Mouse (Mus musculus): ENCODE results near the gene Wnt7b.

DNA sequence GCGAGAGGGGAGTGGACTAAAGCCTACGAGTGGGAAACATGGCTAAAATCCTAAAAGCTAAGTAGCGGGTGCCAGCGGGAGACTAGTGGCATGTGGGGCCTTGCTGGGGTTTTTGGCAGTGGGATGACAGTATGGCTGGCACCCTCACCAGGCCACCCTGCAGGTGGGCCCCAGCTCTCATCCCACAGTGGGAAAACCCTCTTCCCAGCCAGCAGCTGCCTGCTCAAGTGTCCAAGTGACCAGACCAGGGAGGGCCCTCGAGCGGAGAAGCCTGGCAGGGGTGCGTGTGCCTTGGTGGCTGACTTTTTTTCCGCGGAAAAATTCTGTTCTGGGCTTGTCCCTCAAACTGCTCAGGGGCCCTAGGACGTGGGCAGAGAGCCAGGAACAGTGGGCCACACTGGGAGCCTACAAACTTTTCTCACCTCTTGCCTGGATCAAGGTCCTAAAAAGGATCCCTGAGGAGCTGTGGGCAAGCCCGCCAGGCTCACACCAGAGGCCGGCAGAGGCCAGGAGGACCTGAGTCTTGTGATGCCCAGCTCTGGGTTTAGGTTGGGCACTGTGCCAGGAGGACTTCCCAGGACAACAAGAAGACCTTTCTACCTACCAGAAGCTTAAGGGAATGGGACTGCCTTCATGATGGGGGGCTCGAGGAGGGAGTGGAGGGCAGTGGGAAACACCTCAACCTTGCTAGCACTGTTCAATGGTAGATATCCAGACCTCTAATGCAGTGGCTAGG is 18.1 kb downstream of the Wnt7b start:
- no peak for TF ChIP-seq CTCF (IDR thresholded peaks at IDR 0.05; ENCODE audit: low read depth, low read length)
- no peak for TF ChIP-seq POLR2A (IDR thresholded peaks at IDR 0.05; ENCODE audit: borderline replicate concordance, low read depth, low read length)
